Mouse (Mus musculus): ENCODE measurements at regions not wholly inside any gene's neighbourhood (a gene's known extent, or its start where the extent isn't known, plus 50 kb on each side); places are given as distances from the start of the nearest gene placed in this dataset.

- no peak for TF ChIP-seq POLR2A (IDR thresholded peaks at IDR 0.05; ENCODE audit: control insufficient read depth in 1 of 2, insufficient read depth in 1 of 2, low read depth in 1 of 2, low read length in 2 of 2, poor library complexity in 1 of 2)
- no peak for TF ChIP-seq CTCF (IDR thresholded peaks at IDR 0.05 in 2 of 3, conservative IDR thresholded peaks at IDR 0.05 in 1 of 3; ENCODE audit: control insufficient read depth in 1 of 3, insufficient read depth in 1 of 3, low read depth in 2 of 3, low read length in 3 of 3, poor library complexity in 1 of 3, severe bottlenecking in 1 of 3)
- TF ChIP-seq USF1 (IDR thresholded peaks at IDR 0.05; ENCODE audit: low read depth, low read length): no peak
- TF ChIP-seq ELF1 (IDR thresholded peaks at IDR 0.05; ENCODE audit: low read depth, low read length): no peak
- TF ChIP-seq ZC3H11A (IDR thresholded peaks at IDR 0.05; ENCODE audit: low read depth, low read length): no peak
- no peak for TF ChIP-seq SMC3 (IDR thresholded peaks at IDR 0.05; ENCODE audit: low read depth, low read length)
- no peak for TF ChIP-seq ZMIZ1 (IDR thresholded peaks at IDR 0.05; ENCODE audit: low read depth, low read length)
- no peak for TF ChIP-seq SIN3A (IDR thresholded peaks at IDR 0.05; ENCODE audit: low read length)
- no peak for TF ChIP-seq MAFK (IDR thresholded peaks at IDR 0.05; ENCODE audit: borderline replicate concordance, low read depth, low read length)
Measured at GRCm38 (mm10) chr4:125194722-125195380, 67.2 kb upstream of the Zc3h12a start.
